Mouse (Mus musculus) kidney, postnatal 36 days (tissue): ENCODE results near the gene Smyd3.

Source experiments
- DNase-seq, 2 experiments: peaks; one replicate each; pipeline ENCODE4 v3.0.0; 2021 to 2022; ENCODE audit warnings: mixed read lengths in 2 of 2

Gene Smyd3

DNA sequence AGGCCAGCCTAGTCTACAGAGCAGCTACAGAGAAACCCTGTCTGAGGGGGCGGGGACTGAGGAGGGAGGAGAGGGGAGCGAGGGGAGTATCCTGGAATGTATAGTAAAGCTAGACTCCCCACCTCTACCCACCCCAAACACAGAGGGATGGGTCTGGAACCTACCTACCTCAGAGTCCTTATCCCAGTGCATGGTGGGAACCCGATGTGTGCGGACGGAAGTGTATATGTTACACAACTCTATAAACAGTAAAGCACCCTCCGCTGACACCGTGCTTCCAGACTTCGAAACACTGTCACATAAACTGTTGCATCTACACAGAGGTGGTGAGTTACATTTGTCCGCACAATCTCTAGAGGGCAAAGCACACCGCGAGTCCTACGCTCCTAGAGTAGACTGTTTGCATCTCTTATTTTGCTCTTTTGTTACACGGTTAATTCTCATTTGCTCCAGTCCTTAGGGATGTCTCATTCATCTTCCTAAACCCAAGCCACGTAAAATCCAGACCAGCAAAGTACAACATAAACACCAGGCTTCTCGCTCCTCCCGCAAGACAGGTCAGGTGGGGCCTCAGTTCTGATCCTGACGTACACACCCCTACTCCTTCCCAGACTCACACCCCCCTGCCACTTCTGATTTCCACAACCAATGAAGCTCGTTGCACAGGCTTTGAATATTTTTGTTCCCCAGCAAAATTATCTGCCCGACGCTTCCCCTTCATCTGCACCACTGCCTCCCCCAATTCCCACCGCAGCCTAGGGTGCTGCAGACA is 714 bp downstream of the Smyd3 start:
- peak in 1 of 2 experiments; percentile 12 for DNase-seq

- DNase-seq = no peak
Observed at GRCm38 (mm10) chr1:179511895-179512294, 5.9 kb downstream of the Smyd3 start.

DNA sequence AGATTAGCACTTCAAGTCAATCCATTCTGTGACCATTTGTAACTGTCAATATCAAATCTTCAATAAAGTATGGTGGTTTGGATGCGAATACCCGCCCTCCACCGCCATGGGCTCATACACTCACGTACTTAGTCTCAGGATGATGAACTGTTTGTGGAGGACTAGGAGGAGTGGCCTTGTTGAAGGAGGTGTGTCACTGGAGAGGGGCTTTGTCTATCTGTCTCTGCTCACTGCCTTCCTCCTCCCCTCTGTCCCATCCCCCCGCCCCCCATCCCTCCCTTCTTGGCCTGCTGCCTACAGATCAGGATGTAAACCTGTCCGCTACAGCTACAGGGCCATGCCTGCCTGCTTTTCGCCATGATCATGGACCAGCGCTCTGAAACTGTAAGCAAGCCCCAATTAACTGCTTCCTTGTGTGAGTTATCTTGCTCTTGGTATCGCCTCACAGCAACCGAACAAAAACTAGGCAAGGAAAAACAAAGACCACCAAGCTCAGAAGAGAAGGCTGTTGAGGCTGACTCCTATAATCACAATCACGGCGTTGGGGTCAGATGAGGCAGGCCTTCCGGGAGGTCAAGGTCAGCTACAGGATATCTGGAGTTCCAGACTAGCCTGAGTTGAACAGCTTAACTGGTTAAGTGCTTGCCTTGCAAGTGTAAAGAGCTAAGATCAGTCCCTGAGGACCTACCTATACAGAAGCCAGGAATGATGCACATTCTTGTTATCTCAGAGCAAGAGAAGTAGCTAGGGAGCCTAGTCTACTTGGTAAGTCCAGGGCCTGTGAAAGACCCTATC is 7.1 kb downstream of the Smyd3 start:
- DNase-seq = no peak

GRCm38 (mm10) chr1:179506530-179507315 is 11.1 kb downstream of the Smyd3 start:
- peak; percentile 26 to 67 for DNase-seq

- peak in 1 of 2 experiments; percentile 12 for DNase-seq
Observed at GRCm38 (mm10) chr1:179502565-179502964, 15.3 kb downstream of the Smyd3 start.

GRCm38 (mm10) chr1:179499257-179499656 is 18.6 kb downstream of the Smyd3 start:
- no peak for DNase-seq

DNA sequence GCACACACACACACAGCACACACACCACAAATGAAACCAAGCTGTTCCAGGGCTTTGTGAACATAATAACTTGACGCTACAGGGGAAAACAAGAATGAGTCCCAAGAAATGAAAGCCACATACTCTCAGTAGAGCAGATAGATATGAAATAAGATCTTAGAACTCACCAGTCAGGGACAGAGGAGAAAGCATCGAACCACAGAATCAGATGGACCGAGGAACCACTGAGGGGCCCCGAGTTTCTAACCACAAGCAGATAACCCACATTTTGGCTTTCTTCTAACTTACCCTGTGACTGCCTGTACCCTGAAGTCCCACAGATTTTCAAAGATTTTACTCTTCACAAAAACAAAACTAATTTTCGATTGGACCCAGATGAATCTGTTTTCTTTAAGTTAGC is 24.9 kb downstream of the Smyd3 start:
- DNase-seq = no peak

GRCm38 (mm10) chr1:179488520-179488919 is 29.3 kb downstream of the Smyd3 start:
- no peak for DNase-seq

DNA sequence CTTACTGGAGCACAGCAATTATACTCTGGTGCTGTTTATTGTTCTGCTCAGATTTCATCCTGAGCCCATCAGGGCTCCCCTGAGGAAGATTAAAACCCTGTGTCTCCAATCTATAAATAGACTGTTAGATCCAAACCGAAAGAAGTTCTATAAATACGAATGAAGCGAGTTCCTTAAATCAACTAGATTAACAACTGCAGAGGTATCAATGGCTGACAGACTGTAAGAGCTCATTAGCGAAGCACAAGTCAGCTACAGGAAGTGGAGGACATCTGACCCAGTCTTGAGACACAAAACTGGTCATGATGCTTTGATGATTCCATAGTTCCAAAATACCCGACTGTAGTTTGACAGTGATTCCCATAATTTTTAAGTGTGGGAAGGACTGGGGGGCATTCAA is 29.9 kb downstream of the Smyd3 start:
- DNase-seq = no peak

GRCm38 (mm10) chr1:179487238-179487637 is 30.6 kb downstream of the Smyd3 start:
- DNase-seq = no peak

GRCm38 (mm10) chr1:179485784-179486540 is 31.9 kb downstream of the Smyd3 start:
- no peak for DNase-seq

- DNase-seq = no peak
Observed at GRCm38 (mm10) chr1:179480862-179481261, 37.0 kb downstream of the Smyd3 start.

DNA sequence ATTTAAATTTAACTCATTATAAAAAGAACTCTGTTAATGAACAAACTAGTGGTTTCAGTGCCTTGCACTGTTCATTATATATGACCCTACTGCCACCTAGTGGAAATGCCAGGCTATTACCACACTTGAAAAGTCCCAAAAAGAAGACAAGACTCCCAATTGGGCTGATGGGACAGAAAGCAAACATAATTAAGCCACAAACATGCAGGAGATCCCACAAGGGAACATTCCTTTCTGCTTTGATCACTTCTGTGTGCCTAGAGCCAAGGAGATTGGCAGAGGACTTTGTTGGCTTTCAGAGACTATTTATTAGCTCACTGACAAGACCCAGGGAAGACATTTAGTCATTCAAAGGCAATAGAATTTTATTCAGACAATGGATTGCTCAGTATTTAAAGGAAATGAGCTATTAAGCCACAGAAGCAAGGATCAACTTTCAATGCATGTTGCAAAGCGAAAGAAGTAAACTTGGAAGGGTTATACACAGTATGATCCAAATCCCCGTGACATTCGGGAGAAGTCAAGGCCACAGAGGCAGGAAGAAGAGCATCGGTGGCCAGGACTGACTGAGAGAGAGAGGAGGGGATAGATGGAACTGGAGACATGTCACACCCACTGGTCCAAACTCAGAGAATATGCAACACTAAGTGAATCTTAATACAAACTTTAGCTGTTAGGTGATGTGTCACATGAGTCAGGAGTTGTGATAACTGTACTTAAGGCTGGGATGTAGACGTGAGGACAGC is 40.5 kb downstream of the Smyd3 start:
- peak; percentile 61 to 65 for DNase-seq

DNA sequence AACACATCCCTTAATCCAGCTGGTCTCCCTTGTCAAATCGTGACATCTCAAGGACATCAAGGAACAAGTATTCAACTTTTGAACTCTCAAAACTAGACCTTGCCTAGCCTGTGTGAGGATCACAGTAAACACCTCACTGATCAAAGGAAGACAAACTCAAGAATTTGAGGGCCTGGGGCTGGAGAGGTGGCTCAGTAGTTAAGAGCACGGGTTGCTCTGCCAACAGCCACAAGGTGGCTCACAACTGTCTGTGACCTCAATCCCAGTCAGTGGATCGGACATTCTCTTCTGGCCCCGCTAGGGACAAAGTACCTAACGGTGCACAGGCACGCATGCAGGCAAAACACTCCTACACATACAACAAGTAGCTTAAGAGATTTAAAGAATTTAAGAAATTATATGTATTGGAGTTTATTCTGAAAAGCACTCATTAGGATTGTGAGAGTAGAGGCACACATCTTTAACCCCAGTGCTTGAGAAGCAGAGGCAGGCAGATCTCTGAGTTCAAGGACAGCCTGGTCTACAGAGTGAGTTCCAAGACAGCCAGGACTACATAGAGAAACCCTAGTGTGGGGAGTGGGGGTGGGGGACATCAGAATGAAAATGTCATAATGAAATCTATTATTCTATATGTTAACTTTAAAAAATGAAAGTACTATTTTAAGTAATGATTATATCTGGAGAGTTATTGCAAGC is 41.2 kb downstream of the Smyd3 start:
- peak; percentile 13 to 30 for DNase-seq

GRCm38 (mm10) chr1:179474776-179475175 is 43.1 kb downstream of the Smyd3 start:
- DNase-seq = peak in 1 of 2 experiments; percentile 4

DNA sequence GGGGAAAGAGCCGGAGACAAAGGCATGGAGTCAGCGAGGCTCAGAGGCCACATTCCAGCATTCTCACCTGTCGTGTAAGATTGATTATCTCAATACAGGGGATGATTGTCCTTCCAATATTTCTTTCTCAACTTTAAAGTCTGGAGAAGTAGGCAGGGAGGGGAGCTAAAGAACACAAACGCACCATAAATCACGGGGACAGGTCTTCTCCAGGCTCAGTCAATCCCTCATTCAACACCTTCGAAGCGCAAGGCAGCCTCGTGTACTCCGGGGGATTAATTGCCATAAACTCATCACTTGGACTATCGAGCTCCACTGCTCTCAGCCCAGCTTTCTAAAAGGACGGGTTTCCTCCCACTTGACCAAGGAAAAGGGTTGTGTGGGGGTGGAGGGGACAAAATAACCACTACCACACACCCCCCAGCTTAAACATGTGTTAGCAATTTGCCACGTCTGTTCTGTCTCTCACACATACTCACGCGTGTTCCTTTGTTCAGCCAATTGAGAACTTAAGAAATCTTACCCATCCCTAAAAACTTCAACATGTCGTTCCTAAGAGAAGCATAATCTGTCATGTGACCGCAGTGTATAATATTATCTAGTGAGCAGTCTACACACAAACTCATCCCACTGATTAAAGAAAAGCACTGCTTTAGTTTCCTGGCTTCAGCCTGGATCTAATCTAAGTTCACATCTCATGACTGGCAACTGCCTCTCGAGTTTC is 43.8 kb downstream of the Smyd3 start:
- no peak for DNase-seq

GRCm38 (mm10) chr1:179467970-179468369 is 49.9 kb downstream of the Smyd3 start:
- DNase-seq = no peak

DNA sequence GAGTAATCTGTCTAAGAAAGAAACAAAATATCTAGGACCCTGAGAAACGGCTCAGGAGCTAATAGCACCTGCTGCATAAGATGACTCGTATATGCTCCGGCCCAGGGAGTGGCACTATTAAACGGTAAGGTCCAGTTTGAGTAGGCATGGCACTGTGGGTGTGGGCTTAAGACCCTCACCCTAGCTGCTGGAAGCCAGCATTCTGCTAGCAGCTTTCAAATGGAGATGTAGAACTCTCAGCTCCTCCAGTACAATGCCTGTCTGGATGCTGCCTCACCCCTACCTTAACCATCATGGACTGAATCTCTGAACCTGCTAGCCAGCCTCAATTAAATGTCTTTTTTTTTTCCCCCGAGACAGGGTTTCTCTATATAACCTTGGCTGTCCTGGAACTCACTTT is 55.5 kb downstream of the Smyd3 start:
- DNase-seq = no peak

DNA sequence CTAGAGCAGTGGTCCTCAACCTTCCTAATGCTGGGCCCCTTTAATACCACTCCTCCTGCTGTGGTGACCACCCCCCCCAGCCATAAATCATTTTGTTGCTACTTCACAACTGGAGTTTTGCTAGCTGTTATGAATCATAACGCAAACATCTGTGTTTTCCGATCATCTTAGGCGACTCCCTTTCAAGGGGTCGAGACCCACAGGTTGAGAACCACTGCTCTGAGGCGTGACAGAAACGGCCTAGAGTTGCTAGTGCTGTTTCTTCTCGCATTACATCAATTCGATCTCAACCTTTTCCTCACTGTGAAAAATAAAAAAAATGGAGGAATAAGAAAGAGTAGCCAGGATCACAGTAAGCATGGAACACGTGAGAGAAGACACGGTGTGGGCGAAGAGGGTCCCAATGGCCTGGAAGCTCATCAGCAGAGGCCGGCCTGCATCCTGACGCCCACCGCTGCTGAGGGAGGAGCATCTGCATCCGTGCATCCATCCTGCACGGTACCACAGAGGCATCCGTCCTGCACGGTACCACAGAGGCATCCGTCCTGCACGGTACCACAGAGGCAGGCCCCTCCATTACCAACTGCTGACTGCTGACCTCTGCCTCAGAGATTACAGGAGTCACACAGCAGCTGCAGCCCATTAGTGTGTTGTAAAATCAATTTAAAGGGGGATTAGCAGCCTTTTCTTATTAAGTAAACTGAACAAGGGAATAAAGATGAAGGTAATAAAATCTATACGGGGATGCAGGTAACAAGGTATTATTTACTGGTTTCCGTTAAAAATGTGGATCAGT is 56.6 kb downstream of the Smyd3 start:
- no peak for DNase-seq

- DNase-seq = peak in 1 of 2 experiments; percentile 2
Observed at GRCm38 (mm10) chr1:179458987-179459368, 58.9 kb downstream of the Smyd3 start.
